Mouse (Mus musculus) erythroblast, embryonic 14.5 days (primary cell): ENCODE data around the gene Osbpl9.

Experiments used
- GATA1 ChIP-seq: IDR thresholded peaks from 2 replicates; pipeline ENCODE4 v1.6.1; 2012; ENCODE audit warnings: low read length, inconsistent platforms, mixed read lengths
- TAL1 ChIP-seq: IDR thresholded peaks from 3 replicates; pipeline ENCODE4 v1.6.1; 2012; ENCODE audit warnings: low read length, inconsistent platforms, mixed read lengths

DNA sequence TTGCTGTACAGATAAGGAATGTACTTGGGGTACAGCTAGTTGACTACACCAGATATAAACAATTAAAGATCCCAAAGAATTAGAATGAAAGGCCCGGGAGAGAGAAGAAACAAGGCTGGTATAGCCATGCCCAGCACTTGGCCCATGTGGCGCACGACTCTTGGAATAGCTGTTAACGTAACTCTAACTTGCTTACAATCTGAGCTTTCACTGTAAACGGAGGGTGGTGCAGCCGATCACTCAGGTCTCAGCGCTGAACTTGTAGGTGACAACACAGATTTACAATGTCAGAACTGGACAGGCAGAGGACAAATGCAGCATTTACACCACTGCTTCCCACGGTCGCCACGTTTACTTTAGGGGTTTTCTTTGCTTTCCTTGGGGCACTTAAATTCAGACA lies 10.5 kb downstream of the Osbpl9 start:
- no peak for TF ChIP-seq TAL1
- no peak for TF ChIP-seq GATA1
